Mouse (Mus musculus) liver, postnatal 0 days (tissue): ENCODE data around the gene Wdr20. TPM values are rescaled to one million over a fixed set of nuclear protein-coding genes. Genes with fewer than 3 reads are reported as not detected.

Experiments
- ATAC-seq: fragments of 200-750 bp; cut with Nextera tagmentation; 2 replicates; pipeline ENCODE4 v1.8.0; 2017; ENCODE audit warnings: mild to moderate bottlenecking, moderate library complexity
- DNase-seq: peaks from one replicate; pipeline ENCODE4 v3.0.0-alpha.2; 2016
- H3K27ac ChIP-seq: fragments of 300-500 bp; sonication (generic); 2 replicates; pipeline ENCODE4 v1.5.1; 2014; ENCODE audit warnings: antibody characterized with exemption, moderate library complexity, mild to moderate bottlenecking, low read depth
- H3K27me3 ChIP-seq: fragments of 300-500 bp; sonication (generic); 2 replicates; pipeline ENCODE4 v1.6.1; 2014; ENCODE audit warnings: low read length, control low read depth, mixed read lengths; ENCODE audit not compliant: insufficient read depth
- H3K36me3 ChIP-seq: fragments of 300-500 bp; sonication (generic); replicated peaks from 2 replicates; pipeline ENCODE4 v1.6.1; 2014; ENCODE audit warnings: mild to moderate bottlenecking, control low read depth, low read length, moderate library complexity, mixed read lengths; ENCODE audit not compliant: insufficient read depth
- H3K4me1 ChIP-seq: fragments of 300-500 bp; sonication (generic); 2 replicates; pipeline ENCODE4 v1.6.1; 2014; ENCODE audit warnings: antibody characterized with exemption, mild to moderate bottlenecking, control low read depth; ENCODE audit not compliant: insufficient read depth
- H3K4me2 ChIP-seq: fragments of 300-500 bp; sonication (generic); 2 replicates; pipeline ENCODE4 v1.6.1; 2014; ENCODE audit warnings: low read depth, mild to moderate bottlenecking, low read length, moderate library complexity, mixed read lengths
- H3K4me3 ChIP-seq: fragments of 300-500 bp; sonication (generic); 2 replicates; pipeline ENCODE4 v1.5.1; 2014; ENCODE audit warnings: low read depth, low read length
- H3K9ac ChIP-seq: fragments of 300-500 bp; sonication (generic); replicated peaks from 2 replicates; pipeline ENCODE4 v1.6.1; 2014; ENCODE audit warnings: mild to moderate bottlenecking, moderate library complexity
- H3K9me3 ChIP-seq: fragments of 300-500 bp; sonication (generic); 2 replicates; pipeline ENCODE4 v1.6.1; 2016; ENCODE audit warnings: mild to moderate bottlenecking, control low read depth, low read length, mixed read lengths
- CTCF ChIP-seq: sonication (generic); IDR thresholded peaks from 2 replicates; pipeline ENCODE4 v1.5.1; 2016; ENCODE audit warnings: antibody characterized with exemption, low read depth
- EP300 ChIP-seq: IDR thresholded peaks from 2 replicates; pipeline ENCODE4 v1.6.1; 2016; ENCODE audit warnings: antibody characterized with exemption, low read depth, mild to moderate bottlenecking
- WGBS: fragments of 180-500 bp; shearing (Covaris S2); extraction: QIAGEN DNeasy Blood & Tissue Kit; methylation state at CpG from one replicate; pipeline ENCODE4 v1.1.7; 2014; ENCODE audit not compliant: insufficient replicate concordance; 5-methylcytosine and 5-hydroxymethylcytosine counted together
- polyA plus RNA-seq: library from polyadenylated mRNA; unstranded; fragments of >200 nt; fragmentation: Nextera tagmentation; extraction: Ambion mirVana; gene quantifications from 2 replicates; pipeline ENCODE4 v1.2.1, GENCODE M21; 2015

The Wdr20 gene
- polyA plus RNA-seq, 1 experiment from 2014 or later = 6.4 TPM

DNA sequence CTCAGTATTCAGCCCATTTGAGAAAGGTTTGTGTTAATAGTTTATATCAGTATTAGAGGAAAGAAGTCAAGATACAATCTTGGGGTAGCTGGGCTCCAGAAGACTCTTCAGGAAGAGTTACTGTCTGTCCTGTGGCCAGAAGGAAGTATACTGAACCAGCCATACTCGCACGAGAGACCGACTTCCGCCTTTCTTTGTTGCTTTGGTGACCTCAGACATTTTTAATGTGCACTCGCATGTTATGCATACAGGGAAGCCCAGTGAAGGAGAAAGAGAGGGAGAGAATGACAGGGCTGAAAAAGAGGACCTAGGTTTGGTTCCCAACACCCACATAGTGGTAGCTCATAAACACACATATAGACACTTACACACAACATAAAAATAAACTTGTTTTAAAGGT, 26.8 kb downstream of the Wdr20 start:
- H3K36me3 ChIP-seq = 0 out of 2 replicates have a peak, but pooled peaks cover 2% of the 10 kb centered on the region
- H3K4me2 ChIP-seq = no peak overlapping the region
- WGBS = 44% methylated on average over 5 of the region's 5 CpGs
- H3K4me3 ChIP-seq = no peak overlapping the region
- no peaks in the 10 kb centered on the region for H3K27me3 ChIP-seq
- peaks cover 4% of the 10 kb centered on the region; the same call in 1 of the 2 replicates for H3K4me1 ChIP-seq
- H3K27ac ChIP-seq = peak overlapping the region; percentile 22; the same call in 1 of the 2 replicates
- DNase-seq = no peak
- H3K9ac ChIP-seq = no peak overlapping the region
- no peaks in the 10 kb centered on the region for H3K9me3 ChIP-seq
- TF ChIP-seq CTCF = no peak
- no peak for TF ChIP-seq EP300
- ATAC-seq = no peak

DNA sequence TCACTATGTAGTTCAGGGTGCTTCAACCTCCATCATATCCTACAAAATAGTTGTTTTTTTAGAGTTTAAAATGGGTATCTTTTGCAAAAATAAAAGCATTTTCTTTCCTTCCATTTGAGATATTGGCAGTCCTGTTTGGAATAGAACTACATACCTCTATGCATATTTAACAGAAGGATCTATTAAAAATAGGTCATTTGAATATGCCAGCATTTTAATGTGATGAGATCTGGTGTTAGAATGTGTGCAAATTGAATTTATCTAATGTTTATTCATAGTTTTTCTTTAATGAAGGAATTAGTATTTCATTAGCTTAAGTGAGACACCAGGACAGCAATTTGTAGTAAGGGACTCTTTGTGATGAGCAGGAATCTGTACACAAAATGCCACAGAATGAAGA, 30.8 kb downstream of the Wdr20 start:
- ATAC-seq = no peak
- Histone ChIP-seq H3K27me3 (no peaks in the 10 kb centered on the region), H3K9me3 (no peaks in the 10 kb centered on the region)

DNA sequence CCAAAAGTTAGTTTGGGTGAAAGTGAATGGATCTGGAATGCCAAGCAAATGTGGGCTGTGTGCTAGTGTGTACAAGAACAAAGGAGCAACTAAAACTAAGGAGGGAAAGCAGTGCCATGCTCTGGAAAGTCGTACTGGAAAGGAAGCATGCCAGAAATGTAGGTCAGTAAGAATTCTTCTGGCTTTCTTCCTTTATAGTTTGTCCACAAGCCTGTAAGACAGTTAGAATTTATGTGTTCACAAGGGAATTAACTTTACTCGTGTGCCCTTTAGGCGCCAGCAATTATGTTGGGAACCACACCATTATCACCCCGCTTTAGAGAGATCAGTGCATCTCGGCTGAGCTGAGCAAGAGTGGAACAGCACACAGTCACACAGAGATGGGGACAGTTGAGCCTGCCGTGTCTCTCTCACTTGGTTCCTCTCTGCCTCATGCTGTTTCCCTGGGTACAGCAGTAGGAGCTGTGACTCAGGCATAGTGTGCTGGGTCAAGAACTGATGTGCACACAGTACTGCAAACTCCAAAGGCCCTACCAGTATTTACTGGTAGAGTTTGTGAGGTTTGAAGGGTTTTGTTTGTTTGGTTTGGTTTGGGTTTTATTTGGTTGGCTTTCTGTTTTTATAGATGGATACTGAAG, 32.0 kb downstream of the Wdr20 start:
- Histone ChIP-seq H3K36me3 (no peaks in the 10 kb centered on the region), H3K27ac (peak overlapping the region; percentile 12; the same call in 1 of the 2 replicates), H3K4me3 (no peak overlapping the region), H3K9me3 (no peaks in the 10 kb centered on the region), H3K9ac (no peak overlapping the region), H3K4me2 (no peak overlapping the region), H3K27me3 (no peaks in the 10 kb centered on the region), H3K4me1 (peaks cover 12% of the 10 kb centered on the region)
- DNase-seq = no peak
- no peak for TF ChIP-seq CTCF
- TF ChIP-seq EP300 = no peak
- ATAC-seq = peak; percentile 72
- WGBS = 59% methylated on average over 6 of the region's 6 CpGs

More for the DNA sequence above, 30.8 kb downstream of the Wdr20 start:
- DNase-seq = no peak
- Histone ChIP-seq H3K4me1 (peaks cover 12% of the 10 kb centered on the region), H3K4me2 (no peak overlapping the region), H3K4me3 (no peak overlapping the region), H3K9ac (no peak overlapping the region), H3K36me3 (no peaks in the 10 kb centered on the region), H3K27ac (no peak overlapping the region)
- TF ChIP-seq EP300 (no peak), CTCF (no peak)

DNA sequence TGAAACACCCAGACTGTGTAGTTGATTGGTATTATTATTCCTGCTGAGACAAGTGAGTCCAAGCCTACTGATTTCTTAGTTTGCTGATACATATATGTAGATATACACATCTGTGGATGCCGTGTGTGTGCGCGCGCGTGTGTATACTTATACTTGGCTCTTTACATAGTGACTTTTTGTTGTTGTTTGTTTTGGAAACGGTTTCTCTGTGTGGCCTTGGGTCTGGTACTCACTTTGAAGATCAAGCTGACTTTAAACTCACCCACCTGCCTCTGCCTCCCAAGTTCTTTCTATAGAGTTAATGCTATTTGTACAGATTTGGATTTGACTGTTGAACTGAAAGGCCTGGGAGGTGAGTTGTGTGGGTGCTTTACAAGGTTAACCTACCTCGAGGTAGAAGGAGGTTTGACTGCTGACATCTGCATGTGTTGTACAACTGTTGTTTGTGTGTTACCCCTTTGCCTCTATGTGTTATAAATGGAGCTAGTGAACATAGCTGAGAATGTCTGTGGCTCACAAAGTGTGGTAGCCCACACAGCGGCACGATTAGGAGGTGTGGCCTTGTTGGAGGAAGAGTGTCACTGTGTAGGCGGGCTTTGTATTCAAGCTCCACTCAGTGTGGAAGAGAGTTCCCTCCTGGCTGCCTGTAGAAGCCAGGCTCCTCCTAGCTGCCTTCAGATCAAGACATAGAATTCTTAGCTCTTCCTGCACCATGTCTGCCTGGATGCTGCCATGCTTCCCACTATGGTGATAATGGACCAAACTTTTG, 32.9 kb downstream of the Wdr20 start:
- Histone ChIP-seq H3K27me3 (no peaks in the 10 kb centered on the region), H3K4me2 (no peak overlapping the region), H3K9ac (no peak overlapping the region), H3K27ac (peak overlapping the region; percentile 20; the same call in 1 of the 2 replicates), H3K4me1 (peaks cover 13% of the 10 kb centered on the region), H3K4me3 (no peak overlapping the region), H3K36me3 (no peaks in the 10 kb centered on the region), H3K9me3 (no peaks in the 10 kb centered on the region)
- TF ChIP-seq CTCF (no peak), EP300 (no peak)
- DNase-seq = no peak
- 56% methylated on average over 10 of the region's 10 CpGs for WGBS
- ATAC-seq = peak; percentile 63

DNA sequence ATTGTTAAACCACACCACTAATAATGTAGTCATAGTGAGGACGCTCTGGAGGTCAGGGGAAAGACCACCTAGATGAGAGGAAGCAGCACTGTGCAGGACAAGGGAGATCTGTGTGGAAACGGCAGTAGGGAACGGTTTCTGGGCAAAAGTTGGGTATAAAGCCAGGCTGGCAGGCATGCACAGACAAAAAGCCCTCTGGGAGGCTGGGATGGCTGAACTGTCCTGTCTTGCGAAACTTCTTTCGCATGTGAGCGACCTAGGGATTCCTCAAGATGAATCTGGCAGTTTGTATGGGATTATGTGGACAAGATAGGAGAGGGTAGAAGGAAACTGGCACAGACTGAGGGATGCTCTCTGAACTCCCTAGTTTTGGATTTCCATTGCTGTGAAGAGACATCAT, 34.2 kb downstream of the Wdr20 start:
- Histone ChIP-seq H3K36me3 (no peaks in the 10 kb centered on the region), H3K27me3 (no peaks in the 10 kb centered on the region), H3K9ac (no peak overlapping the region), H3K27ac (no peak overlapping the region), H3K4me1 (peaks cover 16% of the 10 kb centered on the region), H3K4me2 (no peak overlapping the region), H3K4me3 (no peak overlapping the region), H3K9me3 (no peaks in the 10 kb centered on the region)
- ATAC-seq (no peak), DNase-seq (no peak)
- 82% methylated on average over 6 of the region's 6 CpGs for whole genome bisulfite sequencing
- TF ChIP-seq CTCF (no peak), EP300 (no peak)

DNA sequence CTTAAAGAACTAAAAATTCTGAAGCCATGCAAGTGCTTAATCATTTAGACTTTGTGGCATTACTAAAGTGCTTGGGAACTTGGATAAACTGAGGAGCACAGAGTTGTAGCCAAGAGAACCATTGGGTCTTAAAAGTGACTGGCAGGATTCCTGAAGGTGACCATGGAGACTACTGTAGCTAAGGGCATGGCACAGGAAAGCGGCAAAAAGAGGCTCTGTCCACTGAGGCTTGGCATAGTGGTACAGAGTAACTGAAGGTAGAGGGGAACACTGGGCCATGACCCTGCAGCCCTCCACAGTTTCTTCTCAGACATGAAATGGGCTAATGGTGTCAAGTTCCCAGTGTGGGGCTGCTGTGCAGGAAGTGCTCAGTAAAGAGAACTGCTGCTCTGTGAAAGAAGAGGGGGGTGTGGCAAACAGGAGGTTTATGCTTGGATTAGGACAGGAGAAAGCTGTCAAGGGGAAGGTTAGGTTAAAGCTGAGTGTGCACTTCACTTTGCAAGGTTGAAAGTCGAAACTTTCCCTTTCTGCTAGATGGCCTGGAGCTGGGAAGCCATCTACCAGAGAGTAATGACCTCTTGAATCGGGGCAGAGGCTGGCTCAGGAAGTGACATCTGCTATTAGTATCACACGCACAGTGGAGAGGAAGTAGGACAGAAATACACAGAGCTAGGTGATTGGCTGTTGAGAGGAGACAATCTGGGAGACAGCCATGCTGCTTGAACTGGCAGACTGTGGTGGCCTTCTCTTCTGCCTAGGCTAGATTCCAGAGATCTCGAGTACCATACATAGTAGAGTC, 38.1 kb downstream of the Wdr20 start:
- Histone ChIP-seq H3K27ac (peak overlapping the region; percentile 29; the same call in 1 of the 2 replicates), H3K4me1 (peaks cover 28% of the 10 kb centered on the region), H3K36me3 (peaks cover 7% of the 10 kb centered on the region), H3K9ac (no peak overlapping the region), H3K4me3 (no peak overlapping the region), H3K4me2 (no peak overlapping the region), H3K27me3 (no peaks in the 10 kb centered on the region), H3K9me3 (no peaks in the 10 kb centered on the region)
- WGBS = 39% methylated on average over 5 of the region's 5 CpGs
- DNase-seq (no peak), ATAC-seq (peak; percentile 71)
- TF ChIP-seq EP300 (no peak), CTCF (no peak)
